In genomic region chr4:117447926-117448325, GRCm38 (mm10) we compare ENCODE assay signal across 25 mouse cellular contexts. TPM values are rescaled to one million over a fixed set of nuclear protein-coding genes. Genes with fewer than 3 reads are reported as not detected.
DNase-seq lines count a peak whose midpoint lies in the region; ATAC-seq lines count a peak whose summit lies in the region.
"Had no signal": no experiment of that assay in that cellular context is flagged by ENCODE, and none has a peak within 500 bp of the region (broad histone marks: within the 10 kb centered on the region; RNA-seq: fewer than 3 reads in every experiment).

No protein-coding gene starts in this region.

- no peak overlapping the region for H3K9ac ChIP-seq in heart, embryonic 11.5 days (ENCODE audit: low read depth, low read length)
- H3K9ac ChIP-seq: forebrain, embryonic 13.5 days; hindbrain, embryonic 12.5 days; hindbrain, embryonic 15.5 days; intestine, embryonic 15.5 days had no signal

- no peaks in the 10 kb centered on the region for H3K4me1 ChIP-seq in heart, embryonic 11.5 days (ENCODE audit: control insufficient read depth, insufficient read depth, low read length)
- H3K4me1 ChIP-seq: forebrain, embryonic 10.5 days; forebrain, embryonic 13.5 days; hindbrain, embryonic 12.5 days; hindbrain, embryonic 15.5 days; intestine, embryonic 15.5 days had no signal

- WGBS in heart, embryonic 11.5 days (ENCODE audit: insufficient replicate concordance), result 67% methylated on average over 3 of the region's 3 CpGs

- H3K27me3 ChIP-seq in heart, embryonic 11.5 days (ENCODE audit: control insufficient read depth, insufficient read depth, low read length), result no peaks in the 10 kb centered on the region
- H3K27me3 ChIP-seq: CH12.LX; forebrain, embryonic 13.5 days; intestine, embryonic 15.5 days; Patski had no signal

- no peak for ATAC-seq in heart, embryonic 11.5 days (replicated peaks; ENCODE audit: insufficient number of reproducible peaks, low FRiP score, low TSS enrichment)
- ATAC-seq: forebrain, embryonic 13.5 days; forebrain, embryonic 16.5 days; intestine, embryonic 15.5 days; Patski had no signal

- H3K4me2 ChIP-seq in heart, embryonic 11.5 days, result no peak overlapping the region
- H3K4me2 ChIP-seq: forebrain, embryonic 13.5 days; hindbrain, embryonic 12.5 days; hindbrain, embryonic 15.5 days; intestine, embryonic 15.5 days had no signal

- no peaks in the 10 kb centered on the region for H3K36me3 ChIP-seq in heart, embryonic 11.5 days (ENCODE audit: control insufficient read depth, insufficient read depth, low read length)
- H3K36me3 ChIP-seq: forebrain, embryonic 10.5 days; G1E; hindbrain, embryonic 12.5 days; hindbrain, embryonic 15.5 days; intestine, embryonic 15.5 days had no signal

- no peaks in the 10 kb centered on the region for H3K9me3 ChIP-seq in heart, embryonic 11.5 days (replicated peaks; ENCODE audit: control insufficient read depth, low read length)
- H3K9me3 ChIP-seq: forebrain, embryonic 10.5 days; forebrain, embryonic 13.5 days; G1E; hindbrain, embryonic 12.5 days; hindbrain, embryonic 15.5 days; intestine, embryonic 15.5 days had no signal

- no peak overlapping the region for H3K27ac ChIP-seq in heart, embryonic 11.5 days (ENCODE audit: low read depth, low read length)
- H3K27ac ChIP-seq: forebrain, embryonic 10.5 days; forebrain, embryonic 13.5 days; hindbrain, embryonic 12.5 days; hindbrain, embryonic 15.5 days; intestine, embryonic 15.5 days had no signal

- DNase-seq in heart, adult 11 months, result peak; percentile 63
- DNase-seq in thymus, postnatal 0 days (ENCODE audit: low spot score), result peak; percentile 54
- DNase-seq in thymus, postnatal 4 days, result no peak
- peak; percentile 3 for DNase-seq in T-cell, adult 2 months (ENCODE audit: low spot score)
- peak; percentile 33 for DNase-seq in thymus, postnatal 25 days
- DNase-seq in layer of hippocampus, postnatal 25 days (ENCODE audit: extremely low spot score in 1 of 2, low spot score in 1 of 2), result no peak
- DNase-seq in layer of hippocampus, postnatal 14 days (ENCODE audit: low spot score in 2 of 2), result no peak
- DNase-seq: adrenal gland, adult 8-10 months; adrenal gland, postnatal 25 days; B cell, adult 2 months; cerebellum, adult 18-20 months; cerebellum, adult 9-10 months; cerebellum, postnatal 14 days; gastrocnemius, postnatal 10 days; gastrocnemius, postnatal 36 days had no signal

- no peak overlapping the region for H3K4me3 ChIP-seq in heart, embryonic 11.5 days (ENCODE audit: low read depth, low read length)
- H3K4me3 ChIP-seq: forebrain, embryonic 10.5 days; forebrain, embryonic 13.5 days; hindbrain, embryonic 12.5 days; hindbrain, embryonic 15.5 days; intestine, embryonic 15.5 days had no signal

RNA-seq across cellular contexts. Expression of gene Rnf220, which starts 48.9 kb away (rescaled TPM):
- 32.4 and 35.4 TPM in 2 replicates for polyA plus RNA-seq in heart, embryonic 11.5 days (2014; fragmentation: Nextera tagmentation; extraction: Ambion mirVana)
- polyA plus RNA-seq in thymus, postnatal 0 days (2015; fragmentation: Nextera tagmentation; extraction: Ambion mirVana), result 69.2 and 74.0 TPM in 2 replicates
- 100 to 1,000 TPM; 169 to 188 TPM for total RNA-seq in layer of hippocampus, postnatal 25 days (2021)
- total RNA-seq in layer of hippocampus, postnatal 14 days (2021), result 100 to 1,000 TPM; 140 to 146 TPM

Comparison
In these comparisons a context has a peak if more than half of its experiments do, and no peak if none do; other contexts are left out.
1. DNase-seq: peak in heart, adult 11 months (single experiment), thymus, postnatal 0 days (single experiment), T-cell, adult 2 months (single experiment) and thymus, postnatal 25 days (single experiment); none in thymus, postnatal 4 days (single experiment), layer of hippocampus, postnatal 25 days (0 of 2) and layer of hippocampus, postnatal 14 days (0 of 2).